Mouse (Mus musculus) cortical plate, adult 2 months (tissue): Measurements from ENCODE around the gene Ppp1r3c.

Experiments
- CTCF ChIP-seq: fragments of 200-500 bp; IDR thresholded peaks from 2 replicates; pipeline ENCODE4 v1.5.1; 2011; ENCODE audit warnings: mild to moderate bottlenecking, control low read depth, low read length; ENCODE audit not compliant: insufficient read depth; ENCODE audit errors: extremely low read depth
- POLR2A ChIP-seq: fragments of 200-500 bp; IDR thresholded peaks from 2 replicates; pipeline ENCODE4 v1.6.1; 2011; ENCODE audit warnings: mild to moderate bottlenecking, low read length, control low read depth; ENCODE audit not compliant: insufficient read depth; ENCODE audit errors: extremely low read depth

GRCm38 (mm10) chr19:36779765-36780164 is 43.3 kb upstream of the Ppp1r3c start:
- TF ChIP-seq POLR2A, result no peak
- no peak for TF ChIP-seq CTCF
